Mouse (Mus musculus): ENCODE data around the gene Adam1a. TPM values are rescaled to one million over a fixed set of nuclear protein-coding genes. Genes with fewer than 3 reads are reported as not detected.
A peak's percentile ranks its signal among the peaks of the same experiment; 100 is the strongest.

Adam1a gene
- polyA plus RNA-seq, 1 experiment from 2014 or later: 3.4 TPM

DNA sequence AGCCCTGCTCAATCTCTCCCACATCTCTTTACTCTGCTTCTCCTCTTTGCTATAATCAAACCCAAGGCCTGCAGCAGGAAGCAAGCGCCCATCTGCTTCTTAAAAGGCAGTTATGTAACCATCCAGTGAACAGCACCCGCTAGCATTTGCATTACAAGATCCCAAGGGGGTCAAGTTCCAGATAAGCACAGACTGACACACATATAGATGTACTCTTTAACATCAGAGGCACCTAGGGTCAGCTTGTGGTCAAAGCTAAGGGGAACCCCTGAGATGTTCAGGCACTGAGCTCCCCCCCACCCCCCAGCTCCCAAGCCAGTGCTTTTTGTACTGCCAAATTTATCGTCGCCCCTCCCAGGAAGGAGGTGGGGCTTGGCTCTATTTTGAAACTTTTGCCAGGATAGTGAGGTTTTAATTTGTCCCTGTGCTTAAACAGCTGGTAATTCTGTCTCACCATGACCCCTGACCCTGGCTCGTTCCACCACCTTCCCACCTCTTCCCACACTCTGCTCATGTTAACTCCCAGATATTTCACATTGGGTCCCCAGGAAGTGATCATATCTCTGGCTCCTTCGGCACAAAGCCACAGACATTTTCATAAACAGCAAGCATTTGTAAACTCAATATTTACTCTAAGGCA lies 41.2 kb upstream of the Adam1a start:
- Histone ChIP-seq H3K27ac (ENCODE audit: low read depth, low read length) (no peak overlapping the region), H3K36me3 (ENCODE audit: control insufficient read depth, insufficient read depth, low read length) (no peaks in the 10 kb centered on the region), H3K4me1 (replicated peaks; ENCODE audit: control insufficient read depth, insufficient read depth, low read length) (no peaks in the 10 kb centered on the region), H3K27me3 (ENCODE audit: control insufficient read depth, insufficient read depth, low read length) (no peaks in the 10 kb centered on the region), H3K9ac (ENCODE audit: low read length) (no peak overlapping the region), H3K4me3 (ENCODE audit: low read depth, low read length) (no peak overlapping the region), H3K4me2 (ENCODE audit: low read depth, low read length, severe bottlenecking) (no peak overlapping the region), H3K9me3 (ENCODE audit: control insufficient read depth, low read length) (no peaks in the 10 kb centered on the region)
- DNase-seq (ENCODE audit: low spot score): no peak
- WGBS: 88% methylated on average over 6 of the region's 6 CpGs
- no peak for ATAC-seq (replicated peaks; ENCODE audit: low FRiP score)

DNA sequence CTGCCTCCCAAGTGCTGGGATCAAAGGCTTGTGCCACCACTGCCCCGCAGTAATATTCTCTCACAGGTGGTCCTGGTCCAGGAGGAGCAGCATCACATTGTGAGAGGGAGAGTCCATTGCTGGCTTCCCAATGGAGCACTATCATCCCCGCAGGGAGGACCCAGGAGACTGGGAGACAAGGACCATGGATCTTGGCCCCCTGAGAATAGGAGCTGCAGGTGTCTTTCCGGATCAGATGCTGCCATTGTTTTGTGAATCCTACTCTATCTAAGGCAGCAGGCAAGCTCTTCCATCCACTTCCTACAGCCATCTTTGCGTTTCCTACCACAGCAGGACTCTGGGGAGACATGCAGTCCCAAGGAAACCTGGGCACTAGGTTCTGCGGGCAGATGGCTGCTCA lies 40.4 kb upstream of the Adam1a start:
- no peak overlapping the region for H3K4me2 ChIP-seq (ENCODE audit: low read depth, low read length, severe bottlenecking)
- no peaks in the 10 kb centered on the region for H3K27me3 ChIP-seq (ENCODE audit: control insufficient read depth, insufficient read depth, low read length)
- H3K9ac ChIP-seq (ENCODE audit: low read length): no peak overlapping the region
- 86% methylated on average over 5 of the region's 5 CpGs for WGBS
- no peaks in the 10 kb centered on the region for H3K4me1 ChIP-seq (replicated peaks; ENCODE audit: control insufficient read depth, insufficient read depth, low read length)
- DNase-seq (ENCODE audit: low spot score): no peak
- H3K4me3 ChIP-seq (ENCODE audit: low read depth, low read length): no peak overlapping the region
- H3K27ac ChIP-seq (ENCODE audit: low read depth, low read length): no peak overlapping the region
- H3K36me3 ChIP-seq (ENCODE audit: control insufficient read depth, insufficient read depth, low read length): no peaks in the 10 kb centered on the region
- no peak for ATAC-seq (replicated peaks; ENCODE audit: low FRiP score)
- no peaks in the 10 kb centered on the region for H3K9me3 ChIP-seq (ENCODE audit: control insufficient read depth, low read length)

DNA sequence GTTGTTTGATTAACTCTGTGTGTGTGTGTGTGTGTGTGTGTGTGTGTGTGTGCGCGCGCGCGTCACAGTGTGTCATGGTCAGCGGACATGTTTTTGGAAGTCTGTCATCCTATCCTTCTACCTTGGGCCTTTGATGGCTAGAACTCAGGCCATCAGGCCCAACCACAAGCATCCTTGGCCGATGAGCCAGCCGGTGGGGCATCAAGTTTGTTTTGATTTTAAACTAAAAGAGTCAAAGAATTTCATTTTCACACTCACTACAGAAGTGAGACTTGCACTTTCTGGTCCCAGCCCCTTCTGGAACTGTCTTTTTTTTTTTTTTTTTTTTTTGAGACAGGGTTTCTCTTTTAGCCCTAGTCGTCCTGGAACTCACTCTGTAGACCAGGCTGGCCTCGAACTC lies 39.7 kb upstream of the Adam1a start:
- DNase-seq (ENCODE audit: low spot score): no peak
- Histone ChIP-seq H3K9ac (ENCODE audit: low read length) (no peak overlapping the region), H3K4me3 (ENCODE audit: low read depth, low read length) (no peak overlapping the region), H3K27ac (ENCODE audit: low read depth, low read length) (no peak overlapping the region), H3K27me3 (ENCODE audit: control insufficient read depth, insufficient read depth, low read length) (no peaks in the 10 kb centered on the region), H3K9me3 (ENCODE audit: control insufficient read depth, low read length) (no peaks in the 10 kb centered on the region), H3K4me1 (replicated peaks; ENCODE audit: control insufficient read depth, insufficient read depth, low read length) (no peaks in the 10 kb centered on the region), H3K4me2 (ENCODE audit: low read depth, low read length, severe bottlenecking) (no peak overlapping the region), H3K36me3 (ENCODE audit: control insufficient read depth, insufficient read depth, low read length) (no peaks in the 10 kb centered on the region)
- ATAC-seq (replicated peaks; ENCODE audit: low FRiP score): no peak
- WGBS: 95% methylated on average over 10 of the region's 10 CpGs

DNA sequence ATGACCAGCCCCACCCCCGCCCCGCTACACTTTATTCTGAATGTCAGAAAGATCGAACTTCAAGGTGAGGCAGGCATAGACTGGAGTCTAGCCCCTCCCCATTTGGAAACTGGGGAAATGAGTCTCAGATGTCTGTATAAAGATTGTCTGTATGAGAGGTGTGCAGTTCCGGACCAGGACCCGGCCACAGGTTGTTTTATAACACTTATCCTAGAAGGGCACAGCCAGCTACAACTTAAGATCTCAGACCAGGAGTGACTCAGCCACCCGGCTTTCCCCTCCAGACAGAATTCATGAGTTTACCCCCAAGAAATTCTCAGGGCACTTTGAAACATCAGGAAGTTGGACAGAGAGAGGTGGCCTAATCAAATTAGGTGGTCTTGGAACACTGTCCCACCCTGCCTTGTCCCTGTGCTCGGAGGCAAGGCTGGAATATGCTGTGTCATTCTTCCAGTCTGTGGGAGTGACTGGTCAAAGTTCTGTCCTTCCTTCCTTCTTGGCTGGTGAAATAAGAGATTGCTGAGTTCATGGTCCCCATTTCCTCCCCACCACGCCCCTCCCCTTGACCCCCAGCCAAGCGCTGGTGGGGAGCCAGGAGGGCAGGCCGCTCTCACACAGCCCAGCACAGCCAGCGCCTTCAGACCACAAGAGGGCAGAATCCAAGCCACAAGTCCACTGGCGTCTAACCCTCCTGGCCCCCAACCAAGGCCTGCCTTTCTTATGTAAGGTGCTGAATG lies 38.7 kb upstream of the Adam1a start:
- peak; percentile 60 for DNase-seq (ENCODE audit: low spot score)
- Histone ChIP-seq H3K4me2 (ENCODE audit: low read depth, low read length, severe bottlenecking) (no peak overlapping the region), H3K4me1 (replicated peaks; ENCODE audit: control insufficient read depth, insufficient read depth, low read length) (no peaks in the 10 kb centered on the region), H3K36me3 (ENCODE audit: control insufficient read depth, insufficient read depth, low read length) (no peaks in the 10 kb centered on the region), H3K9ac (ENCODE audit: low read length) (no peak overlapping the region), H3K4me3 (ENCODE audit: low read depth, low read length) (no peak overlapping the region), H3K27me3 (ENCODE audit: control insufficient read depth, insufficient read depth, low read length) (no peaks in the 10 kb centered on the region), H3K9me3 (ENCODE audit: control insufficient read depth, low read length) (no peaks in the 10 kb centered on the region), H3K27ac (ENCODE audit: low read depth, low read length) (no peak overlapping the region)
- ATAC-seq (replicated peaks; ENCODE audit: low FRiP score): no peak
- 64% methylated on average over 12 of the region's 12 CpGs for WGBS

DNA sequence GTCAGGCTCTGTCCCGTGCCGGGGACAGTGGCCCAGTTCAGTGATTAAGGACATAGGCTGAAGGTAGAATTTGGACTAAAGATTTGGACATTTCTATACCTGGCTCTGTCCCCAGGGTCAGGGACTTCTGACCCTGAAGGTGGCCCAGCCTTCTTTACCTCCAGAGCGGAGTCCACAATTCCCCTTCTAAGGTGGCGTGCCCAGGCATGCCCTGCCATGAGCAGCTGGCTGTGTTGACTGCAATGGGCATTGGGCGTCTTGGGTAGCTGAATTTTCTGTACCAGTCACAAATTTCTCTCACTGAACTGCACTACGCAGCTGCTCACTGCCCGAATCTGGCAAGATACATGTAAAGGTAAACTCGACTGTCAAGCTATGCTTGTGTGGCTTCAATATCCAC lies 36.7 kb upstream of the Adam1a start:
- Histone ChIP-seq H3K36me3 (ENCODE audit: control insufficient read depth, insufficient read depth, low read length) (no peaks in the 10 kb centered on the region), H3K4me1 (replicated peaks; ENCODE audit: control insufficient read depth, insufficient read depth, low read length) (no peaks in the 10 kb centered on the region), H3K9ac (ENCODE audit: low read length) (no peak overlapping the region), H3K9me3 (ENCODE audit: control insufficient read depth, low read length) (no peaks in the 10 kb centered on the region), H3K4me2 (ENCODE audit: low read depth, low read length, severe bottlenecking) (no peak overlapping the region), H3K27me3 (ENCODE audit: control insufficient read depth, insufficient read depth, low read length) (no peaks in the 10 kb centered on the region), H3K4me3 (ENCODE audit: low read depth, low read length) (no peak overlapping the region), H3K27ac (ENCODE audit: low read depth, low read length) (no peak overlapping the region)
- DNase-seq (ENCODE audit: low spot score) (no peak), ATAC-seq (replicated peaks; ENCODE audit: low FRiP score) (no peak)
- WGBS: 94% methylated on average over 8 of the region's 8 CpGs

DNA sequence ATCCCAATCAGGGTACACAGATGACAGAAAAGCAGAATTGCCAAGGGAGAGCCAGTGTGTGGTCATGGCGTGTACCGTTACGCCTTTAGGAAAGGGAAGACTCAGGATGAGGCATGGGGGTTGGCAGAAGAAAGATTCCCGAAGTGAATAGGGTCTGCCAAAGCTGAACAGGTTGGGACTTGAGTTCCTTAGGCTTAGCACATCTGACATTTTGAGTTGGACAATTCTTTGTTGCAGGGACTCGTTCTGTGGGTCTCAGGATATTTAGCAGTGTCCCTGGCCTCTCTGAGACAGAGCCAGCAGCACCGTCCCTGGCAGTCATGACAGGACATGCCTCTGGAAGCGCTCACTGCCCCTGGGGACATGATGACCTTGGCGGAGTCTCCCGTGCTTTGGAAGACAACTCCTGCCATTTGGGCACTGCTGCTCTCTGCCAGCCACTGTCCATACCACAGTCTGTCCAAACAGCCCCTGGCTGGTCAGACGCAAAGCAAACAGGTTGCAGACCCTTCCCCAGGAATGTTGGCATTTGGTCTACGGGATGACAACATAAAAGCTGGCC lies 31.7 kb upstream of the Adam1a start:
- Histone ChIP-seq H3K9me3 (ENCODE audit: control insufficient read depth, low read length) (no peaks in the 10 kb centered on the region), H3K4me2 (ENCODE audit: low read depth, low read length, severe bottlenecking) (no peak overlapping the region), H3K9ac (ENCODE audit: low read length) (no peak overlapping the region), H3K4me1 (replicated peaks; ENCODE audit: control insufficient read depth, insufficient read depth, low read length) (no peaks in the 10 kb centered on the region), H3K27ac (ENCODE audit: low read depth, low read length) (no peak overlapping the region), H3K27me3 (ENCODE audit: control insufficient read depth, insufficient read depth, low read length) (no peaks in the 10 kb centered on the region), H3K36me3 (ENCODE audit: control insufficient read depth, insufficient read depth, low read length) (no peaks in the 10 kb centered on the region; the same call in 1 of the 2 replicates), H3K4me3 (ENCODE audit: low read depth, low read length) (no peak overlapping the region)
- no peak for ATAC-seq (replicated peaks; ENCODE audit: low FRiP score)
- DNase-seq (ENCODE audit: low spot score): no peak
- WGBS: 90% methylated on average over 11 of the region's 11 CpGs

DNA sequence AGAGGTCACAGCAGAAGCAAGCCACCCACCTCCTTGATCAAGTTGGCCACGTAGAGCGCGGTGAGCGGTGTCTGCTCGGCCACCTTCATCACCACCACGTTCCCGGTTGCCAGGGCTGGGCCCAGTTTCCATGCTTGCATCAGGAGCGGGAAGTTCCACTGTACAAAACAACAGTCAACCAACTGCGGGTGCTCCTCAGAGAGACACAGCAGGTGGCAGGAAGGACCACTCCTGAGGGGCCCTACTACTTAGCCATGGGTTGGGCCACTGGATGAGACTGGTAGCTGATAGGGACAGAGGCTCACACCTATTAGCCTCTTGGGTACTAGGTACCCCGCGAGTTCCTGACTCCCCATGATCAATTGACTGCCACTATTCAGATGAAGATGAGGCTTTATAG lies 30.6 kb upstream of the Adam1a start:
- no peak for ATAC-seq (replicated peaks; ENCODE audit: low FRiP score)
- no peak for DNase-seq (ENCODE audit: low spot score)
- H3K4me1 ChIP-seq (replicated peaks; ENCODE audit: control insufficient read depth, insufficient read depth, low read length): no peaks in the 10 kb centered on the region
- H3K4me3 ChIP-seq (ENCODE audit: low read depth, low read length): no peak overlapping the region
- H3K4me2 ChIP-seq (ENCODE audit: low read depth, low read length, severe bottlenecking): no peak overlapping the region
- no peak overlapping the region for H3K27ac ChIP-seq (ENCODE audit: low read depth, low read length)
- no peaks in the 10 kb centered on the region for H3K27me3 ChIP-seq (ENCODE audit: control insufficient read depth, insufficient read depth, low read length)
- WGBS: 97% methylated on average over 11 of the region's 11 CpGs
- no peaks in the 10 kb centered on the region; the same call in 1 of the 2 replicates for H3K36me3 ChIP-seq (ENCODE audit: control insufficient read depth, insufficient read depth, low read length)
- no peaks in the 10 kb centered on the region for H3K9me3 ChIP-seq (ENCODE audit: control insufficient read depth, low read length)
- no peak overlapping the region for H3K9ac ChIP-seq (ENCODE audit: low read length)

DNA sequence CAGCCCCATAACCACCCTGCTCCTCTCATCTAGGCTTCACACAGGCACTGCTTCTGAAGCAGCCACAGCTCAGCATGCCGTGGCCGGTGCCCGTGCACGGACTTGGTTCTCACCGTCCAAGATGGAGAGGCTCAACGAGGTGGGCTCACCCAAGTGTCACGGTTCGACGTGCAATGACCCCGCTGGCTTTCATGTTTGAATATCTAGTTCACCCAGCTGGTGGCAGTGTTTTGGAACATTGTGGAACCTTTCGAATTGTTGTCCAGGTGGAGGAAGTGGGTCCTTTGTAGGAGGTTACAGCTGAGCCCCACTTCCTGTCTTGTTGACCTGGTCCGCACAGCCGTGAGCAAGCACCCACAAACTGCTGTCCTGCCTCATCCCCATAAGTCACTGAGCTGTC lies 28.9 kb upstream of the Adam1a start:
- Histone ChIP-seq H3K4me3 (ENCODE audit: low read depth, low read length) (no peak overlapping the region), H3K36me3 (ENCODE audit: control insufficient read depth, insufficient read depth, low read length) (no peaks in the 10 kb centered on the region; the same call in 1 of the 2 replicates), H3K9me3 (ENCODE audit: control insufficient read depth, low read length) (no peaks in the 10 kb centered on the region), H3K4me2 (ENCODE audit: low read depth, low read length, severe bottlenecking) (no peak overlapping the region), H3K4me1 (replicated peaks; ENCODE audit: control insufficient read depth, insufficient read depth, low read length) (no peaks in the 10 kb centered on the region), H3K27ac (ENCODE audit: low read depth, low read length) (no peak overlapping the region), H3K27me3 (ENCODE audit: control insufficient read depth, insufficient read depth, low read length) (no peaks in the 10 kb centered on the region), H3K9ac (ENCODE audit: low read length) (no peak overlapping the region)
- 92% methylated on average over 13 of the region's 13 CpGs for WGBS
- no peak for DNase-seq (ENCODE audit: low spot score)
- no peak for ATAC-seq (replicated peaks; ENCODE audit: low FRiP score)

All from forebrain, embryonic 11.5 days (tissue).